Mouse (Mus musculus): ENCODE results near the gene Ddit4l.
"Not testable (repeated sequence)": the region's sequence is repeated elsewhere in the genome, so short reads cannot be mapped to it uniquely, and the experiment has no call there.

The Ddit4l gene

DNA sequence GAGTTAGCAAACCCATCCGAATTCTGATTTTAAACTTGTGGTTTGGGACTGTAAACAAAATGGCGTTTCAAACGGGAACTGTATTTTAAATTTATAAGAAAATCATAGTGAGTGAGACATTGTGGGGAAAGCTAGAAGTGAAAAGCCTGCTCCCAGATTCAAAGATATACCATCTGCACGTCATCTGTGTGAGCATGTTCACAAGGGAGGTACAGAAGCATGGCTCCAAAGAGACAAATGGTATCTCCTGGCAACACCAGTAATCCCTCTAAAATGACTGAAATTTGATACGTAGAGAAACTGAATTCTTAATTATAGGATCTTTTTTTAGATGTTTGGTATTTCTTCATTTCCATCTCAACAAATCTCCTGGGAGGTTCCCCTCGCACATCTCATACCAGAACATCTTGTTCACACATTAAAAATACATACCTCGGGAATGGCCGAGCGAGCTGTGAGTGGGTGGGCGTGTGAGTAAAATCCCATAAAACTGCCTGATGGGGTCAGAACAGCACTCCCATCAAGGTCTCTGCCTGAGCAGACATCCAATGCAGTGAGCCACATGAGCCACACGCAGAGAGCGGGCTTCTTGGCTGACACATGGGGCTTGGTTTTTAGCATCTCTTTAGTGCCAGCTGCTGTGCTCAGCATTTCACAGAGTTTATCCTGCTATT is 26.2 kb downstream of the Ddit4l start:
- DNase-seq = no peak

DNA sequence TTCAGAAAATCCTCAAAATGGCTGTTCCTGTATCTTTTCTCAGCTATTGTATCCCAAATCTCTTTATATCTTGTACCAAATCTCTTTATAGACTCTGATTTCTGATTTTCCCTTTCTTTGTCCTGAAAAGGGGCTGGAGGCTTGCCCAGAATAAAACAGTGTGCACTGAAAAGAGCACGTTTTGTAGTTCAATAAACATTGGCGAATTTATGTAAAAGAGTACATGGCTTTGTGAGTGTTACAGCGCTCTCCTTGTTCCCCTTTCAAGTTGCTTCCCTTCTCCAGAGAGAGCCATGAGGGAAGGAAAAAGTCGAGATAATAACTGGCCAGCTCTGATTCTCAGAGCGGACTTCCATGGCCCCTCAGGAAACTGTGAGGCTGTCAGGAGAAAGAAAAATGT is 27.7 kb downstream of the Ddit4l start:
- no peak for DNase-seq

DNA sequence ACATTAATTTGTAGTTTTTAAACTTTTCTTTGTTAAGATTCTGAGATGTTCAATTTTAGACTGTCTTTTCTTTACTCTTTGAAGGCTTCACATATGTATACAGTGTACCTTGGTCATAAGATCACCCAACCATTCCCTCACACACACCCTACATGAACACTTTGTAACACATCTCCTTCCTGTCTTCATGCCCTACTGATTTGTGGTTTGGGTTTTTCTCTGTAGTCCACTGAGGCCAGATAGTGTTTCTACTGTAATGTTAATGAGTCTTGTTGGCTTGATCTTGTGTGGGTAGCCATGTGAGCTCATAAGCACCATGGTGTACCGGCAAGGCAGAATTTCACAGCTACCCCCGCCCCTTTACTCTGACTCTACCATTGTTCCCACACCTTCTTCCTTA is 31.4 kb downstream of the Ddit4l start:
- DNase-seq = no peak

DNA sequence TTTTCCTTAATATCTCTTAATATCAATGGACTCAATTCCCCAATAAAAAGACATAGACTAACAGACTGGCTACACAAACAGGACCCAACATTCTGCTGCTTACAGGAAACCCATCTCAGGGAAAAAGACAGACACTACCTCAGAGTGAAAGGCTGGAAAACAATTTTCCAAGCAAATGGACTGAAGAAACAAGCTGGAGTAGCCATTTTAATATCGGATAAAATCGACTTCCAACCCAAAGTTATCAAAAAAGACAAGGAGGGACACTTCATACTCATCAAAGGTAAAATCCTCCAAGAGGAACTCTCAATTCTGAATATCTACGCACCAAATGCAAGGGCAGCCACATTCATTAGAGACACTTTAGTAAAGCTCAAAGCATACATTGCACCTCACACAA is 49.8 kb downstream of the Ddit4l start, which contains the start of gene Gm21962:
Gm21962 (plus strand) TSS at position 301 of the 400 bp plus-strand sequence.
- DNase-seq = not testable (repeated sequence)
